Mouse (Mus musculus): ENCODE results near the gene Gm10643. TPM values are rescaled to one million over a fixed set of nuclear protein-coding genes. Genes with fewer than 3 reads are reported as not detected.

Gene Gm10643
- polyA plus RNA-seq, 1 experiment: 1.2 TPM

DNA sequence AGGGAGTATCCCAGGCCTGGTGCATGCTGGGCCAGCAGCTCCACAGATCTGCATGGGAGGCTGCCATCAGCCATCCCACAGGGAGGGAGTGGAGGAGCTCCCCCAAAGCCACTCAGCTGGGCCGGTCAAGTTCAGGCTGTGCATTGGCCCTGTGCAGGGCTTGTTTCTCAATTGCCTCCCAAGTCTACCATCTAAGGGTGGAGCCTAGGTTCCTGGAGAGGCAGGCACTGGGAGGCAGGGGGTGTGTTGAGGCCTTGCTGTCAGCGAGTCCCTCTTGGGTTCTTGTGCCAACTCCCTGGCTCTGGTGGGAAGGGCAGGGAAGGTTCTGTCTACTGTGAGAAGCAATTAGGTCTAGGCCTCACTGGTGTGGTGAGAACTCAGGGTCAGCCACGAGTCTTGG lies 7.0 kb upstream of the Gm10643 start:
- TF ChIP-seq POLR2A (IDR thresholded peaks at IDR 0.05; ENCODE audit: low read depth, low read length) (no peak), CTCF (conservative IDR thresholded peaks at IDR 0.05; ENCODE audit: insufficient read depth, insufficient read length, low read depth, low read length) (no peak)
- Histone ChIP-seq H3K4me3 (ENCODE audit: insufficient read depth, low read depth, low read length) (no peak overlapping the region), H3K4me1 (ENCODE audit: control insufficient read depth, insufficient read depth, low read length) (peaks cover 29% of the 10 kb centered on the region), H3K36me3 (ENCODE audit: control insufficient read depth, insufficient read depth, low read length) (no peaks in the 10 kb centered on the region), H3K27ac (ENCODE audit: insufficient read depth, low read depth, low read length) (no peak overlapping the region), H3K27me3 (replicated peaks; ENCODE audit: control insufficient read depth, insufficient read depth, low read length) (no peaks in the 10 kb centered on the region)
- no peak for DNase-seq
- 40% methylated on average over 3 of the region's 3 CpGs for WGBS

DNA sequence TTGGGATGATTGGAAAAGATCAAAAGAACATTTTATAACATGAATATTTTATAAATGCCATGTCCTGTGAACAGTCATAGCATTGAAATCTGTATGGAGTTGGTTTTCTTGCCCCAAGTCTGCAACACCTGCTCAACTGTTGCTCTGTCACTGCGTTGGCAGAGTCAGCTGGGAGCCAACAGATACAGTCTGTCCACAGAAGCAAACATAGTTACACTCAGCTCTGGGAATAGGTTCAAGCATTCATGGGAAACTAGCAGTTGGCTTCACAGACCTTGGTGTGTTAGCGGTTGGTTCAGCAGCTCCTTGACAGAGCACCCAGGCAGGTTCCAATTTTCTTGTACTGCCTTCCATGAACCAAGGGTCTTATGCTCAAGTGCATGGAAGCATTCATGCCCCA lies 5.7 kb upstream of the Gm10643 start:
- TF ChIP-seq POLR2A (IDR thresholded peaks at IDR 0.05; ENCODE audit: low read depth, low read length) (no peak), CTCF (conservative IDR thresholded peaks at IDR 0.05; ENCODE audit: insufficient read depth, insufficient read length, low read depth, low read length) (no peak)
- H3K27me3 ChIP-seq (replicated peaks; ENCODE audit: control insufficient read depth, insufficient read depth, low read length): no peaks in the 10 kb centered on the region
- no peak for DNase-seq
- no peaks in the 10 kb centered on the region for H3K36me3 ChIP-seq (ENCODE audit: control insufficient read depth, insufficient read depth, low read length)
- H3K27ac ChIP-seq (ENCODE audit: insufficient read depth, low read depth, low read length): no peak overlapping the region
- 83% methylated on average over 2 of the region's 2 CpGs for WGBS
- H3K4me1 ChIP-seq (ENCODE audit: control insufficient read depth, insufficient read depth, low read length): peaks cover 29% of the 10 kb centered on the region
- H3K4me3 ChIP-seq (ENCODE audit: insufficient read depth, low read depth, low read length): no peak overlapping the region

DNA sequence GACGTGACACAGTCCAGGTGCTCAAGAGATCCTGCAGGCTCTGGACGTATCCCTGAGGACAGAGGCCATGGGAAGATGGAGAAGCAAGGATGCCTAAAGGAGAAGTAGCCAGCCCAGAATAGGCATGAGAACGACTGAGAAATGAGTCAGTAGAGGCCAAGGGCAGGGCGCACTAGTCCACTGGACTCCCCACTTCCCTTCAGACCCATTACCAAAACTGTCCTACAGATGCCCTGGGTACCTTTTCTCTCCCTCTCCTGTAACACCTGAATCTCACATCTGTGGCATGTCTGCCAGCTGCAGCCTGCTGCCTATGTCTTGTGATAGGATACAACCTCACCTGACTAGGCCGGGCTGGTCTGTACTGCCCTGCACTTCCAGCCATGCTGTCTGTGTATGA lies 5.3 kb upstream of the Gm10643 start:
- TF ChIP-seq CTCF (conservative IDR thresholded peaks at IDR 0.05; ENCODE audit: insufficient read depth, insufficient read length, low read depth, low read length): no peak
- TF ChIP-seq POLR2A (IDR thresholded peaks at IDR 0.05; ENCODE audit: low read depth, low read length): no peak
- no peaks in the 10 kb centered on the region for H3K27me3 ChIP-seq (replicated peaks; ENCODE audit: control insufficient read depth, insufficient read depth, low read length)
- no peak overlapping the region for H3K4me3 ChIP-seq (ENCODE audit: insufficient read depth, low read depth, low read length)
- H3K27ac ChIP-seq (ENCODE audit: insufficient read depth, low read depth, low read length): no peak overlapping the region
- H3K4me1 ChIP-seq (ENCODE audit: control insufficient read depth, insufficient read depth, low read length): peaks cover 29% of the 10 kb centered on the region
- DNase-seq: no peak
- H3K36me3 ChIP-seq (ENCODE audit: control insufficient read depth, insufficient read depth, low read length): no peaks in the 10 kb centered on the region
- WGBS: 81% methylated on average over 5 of the region's 5 CpGs

DNA sequence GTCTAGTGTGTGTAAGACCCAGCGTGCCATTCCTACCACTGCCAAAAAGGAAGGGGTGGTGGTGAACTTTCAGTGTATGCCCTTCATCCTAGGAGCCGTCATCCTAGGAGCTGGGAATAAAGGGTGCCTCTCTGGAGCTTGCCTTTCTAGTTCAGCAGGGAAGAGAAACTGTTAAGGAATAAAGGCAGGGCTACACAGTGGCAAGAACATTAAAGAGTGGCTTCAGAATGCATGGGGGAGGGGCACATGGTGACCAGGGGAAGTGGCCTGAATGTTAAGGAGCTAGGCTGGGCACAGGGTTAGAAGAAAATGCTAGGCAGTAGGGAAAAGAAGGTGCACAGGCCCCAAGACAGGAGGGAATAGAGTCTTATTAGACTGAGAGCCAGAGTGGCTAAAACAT lies 4.8 kb upstream of the Gm10643 start:
- no peaks in the 10 kb centered on the region for H3K36me3 ChIP-seq (ENCODE audit: control insufficient read depth, insufficient read depth, low read length)
- WGBS: 42% methylated on average over 2 of the region's 2 CpGs
- TF ChIP-seq CTCF (conservative IDR thresholded peaks at IDR 0.05; ENCODE audit: insufficient read depth, insufficient read length, low read depth, low read length): no peak
- DNase-seq: peak; percentile 21
- no peaks in the 10 kb centered on the region for H3K27me3 ChIP-seq (replicated peaks; ENCODE audit: control insufficient read depth, insufficient read depth, low read length)
- H3K4me3 ChIP-seq (ENCODE audit: insufficient read depth, low read depth, low read length): no peak overlapping the region
- H3K4me1 ChIP-seq (ENCODE audit: control insufficient read depth, insufficient read depth, low read length): peaks cover 29% of the 10 kb centered on the region
- H3K27ac ChIP-seq (ENCODE audit: insufficient read depth, low read depth, low read length): no peak overlapping the region

DNA sequence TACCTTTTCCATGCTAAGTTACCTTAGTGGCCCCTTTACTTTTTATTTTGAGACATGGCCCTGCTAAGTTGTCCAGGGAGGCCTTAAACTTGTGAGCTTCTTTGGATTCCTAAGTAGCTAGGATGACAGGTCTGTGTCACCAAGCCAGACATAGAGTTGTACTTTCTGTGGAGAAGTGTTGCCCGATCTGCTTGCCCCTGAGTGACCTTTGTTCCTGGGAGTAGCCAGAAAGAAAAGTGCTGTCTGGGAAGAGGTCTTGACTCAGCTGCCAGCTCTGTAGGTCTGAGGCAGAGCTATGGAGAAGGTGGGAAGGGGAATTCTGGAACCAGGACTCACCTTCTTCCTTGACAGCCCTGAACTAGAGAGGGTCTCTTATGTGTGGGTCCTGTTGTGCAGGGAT lies 4.2 kb upstream of the Gm10643 start:
- Histone ChIP-seq H3K27me3 (replicated peaks; ENCODE audit: control insufficient read depth, insufficient read depth, low read length) (no peaks in the 10 kb centered on the region), H3K36me3 (ENCODE audit: control insufficient read depth, insufficient read depth, low read length) (no peaks in the 10 kb centered on the region), H3K4me1 (ENCODE audit: control insufficient read depth, insufficient read depth, low read length) (peaks cover 29% of the 10 kb centered on the region), H3K27ac (ENCODE audit: insufficient read depth, low read depth, low read length) (peak overlapping the region; percentile 6; the same call in 1 of the 2 replicates), H3K4me3 (ENCODE audit: insufficient read depth, low read depth, low read length) (no peak overlapping the region)
- no peak for TF ChIP-seq CTCF (conservative IDR thresholded peaks at IDR 0.05; ENCODE audit: insufficient read depth, insufficient read length, low read depth, low read length)
- DNase-seq: peak; percentile 69
- WGBS: 15% methylated on average over 1 of the region's 1 CpGs

DNA sequence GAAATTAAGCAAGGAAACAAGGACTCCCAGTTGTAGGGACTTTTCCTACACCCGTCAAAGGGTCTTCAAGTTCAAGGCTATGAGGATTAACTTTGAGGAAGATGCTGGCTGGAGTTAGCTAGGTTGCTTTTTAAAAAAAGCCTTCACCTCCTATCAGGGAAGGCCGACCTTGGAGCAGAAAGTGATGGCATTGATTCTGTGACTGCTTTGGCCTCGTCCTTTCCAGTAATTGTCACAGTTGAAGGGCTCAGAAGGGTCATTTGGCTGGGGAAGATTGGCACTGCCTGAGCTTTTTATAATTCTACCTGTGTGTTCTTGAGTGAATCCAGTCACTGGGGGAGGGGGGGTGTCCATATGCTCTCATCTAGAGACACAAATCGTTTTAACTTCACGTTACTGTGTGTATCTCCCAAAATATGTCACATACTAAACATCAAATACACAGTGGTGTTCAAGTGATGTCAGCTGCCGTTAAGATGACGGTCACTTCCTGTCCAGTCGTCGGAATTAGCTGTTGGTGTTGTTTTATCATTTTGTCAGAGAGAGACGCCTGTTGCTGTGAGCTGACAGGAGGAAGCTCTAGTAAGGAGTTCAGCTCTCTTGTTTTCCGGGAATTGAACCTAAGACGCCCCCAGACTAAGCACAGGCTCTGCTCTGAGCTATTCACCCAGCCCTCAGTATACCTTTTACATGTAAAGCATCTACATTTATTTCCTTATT lies 3.5 kb upstream of the Gm10643 start:
- DNase-seq: no peak
- H3K4me3 ChIP-seq (ENCODE audit: insufficient read depth, low read depth, low read length): no peak overlapping the region
- peaks cover 29% of the 10 kb centered on the region for H3K4me1 ChIP-seq (ENCODE audit: control insufficient read depth, insufficient read depth, low read length)
- H3K36me3 ChIP-seq (ENCODE audit: control insufficient read depth, insufficient read depth, low read length): no peaks in the 10 kb centered on the region
- WGBS: 44% methylated on average over 12 of the region's 12 CpGs
- H3K27me3 ChIP-seq (replicated peaks; ENCODE audit: control insufficient read depth, insufficient read depth, low read length): no peaks in the 10 kb centered on the region
- peak overlapping the region; percentile 6; the same call in 1 of the 2 replicates for H3K27ac ChIP-seq (ENCODE audit: insufficient read depth, low read depth, low read length)
- TF ChIP-seq POLR2A (IDR thresholded peaks at IDR 0.05; ENCODE audit: low read depth, low read length) (no peak), CTCF (conservative IDR thresholded peaks at IDR 0.05; ENCODE audit: insufficient read depth, insufficient read length, low read depth, low read length) (no peak)

DNA sequence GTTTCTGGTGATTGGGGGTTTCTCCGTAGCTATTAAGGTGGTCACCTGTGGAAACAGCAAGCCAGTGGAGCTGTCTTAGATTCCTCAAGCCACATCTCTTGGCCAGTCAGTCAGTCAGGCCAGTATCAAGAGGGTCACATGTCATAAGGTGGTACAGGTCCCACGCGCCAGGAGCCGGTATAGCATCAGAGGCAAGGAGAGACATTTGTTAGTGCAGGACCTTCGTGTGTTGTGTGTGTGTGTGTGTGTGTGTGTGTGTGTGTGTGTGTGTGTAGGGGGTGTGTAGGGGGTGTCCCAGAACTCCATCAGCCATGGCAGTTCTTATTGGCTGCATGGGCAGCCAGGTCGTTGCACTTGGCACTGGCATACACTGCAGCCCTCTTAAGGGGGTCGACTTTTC lies 3.0 kb upstream of the Gm10643 start:
- no peak overlapping the region for H3K4me3 ChIP-seq (ENCODE audit: insufficient read depth, low read depth, low read length)
- no peak for TF ChIP-seq CTCF (conservative IDR thresholded peaks at IDR 0.05; ENCODE audit: insufficient read depth, insufficient read length, low read depth, low read length)
- TF ChIP-seq POLR2A (IDR thresholded peaks at IDR 0.05; ENCODE audit: low read depth, low read length): no peak
- no peak overlapping the region for H3K27ac ChIP-seq (ENCODE audit: insufficient read depth, low read depth, low read length)
- H3K36me3 ChIP-seq (ENCODE audit: control insufficient read depth, insufficient read depth, low read length): no peaks in the 10 kb centered on the region
- H3K27me3 ChIP-seq (replicated peaks; ENCODE audit: control insufficient read depth, insufficient read depth, low read length): no peaks in the 10 kb centered on the region
- DNase-seq: no peak
- 62% methylated on average over 7 of the region's 7 CpGs for WGBS
- H3K4me1 ChIP-seq (ENCODE audit: control insufficient read depth, insufficient read depth, low read length): peaks cover 29% of the 10 kb centered on the region
